Mouse (Mus musculus) CH12.LX (cell line): Measurements from ENCODE around the gene Gm10778. TPM values are rescaled to one million over a fixed set of nuclear protein-coding genes. Genes with fewer than 3 reads are reported as not detected.

Source experiments
- DNase-seq: peaks from one replicate; pipeline ENCODE4 v3.0.0-alpha.2; 2013; ENCODE audit errors: extremely low read depth
- H3K27ac ChIP-seq: 2 replicates; pipeline ENCODE4 v1.5.1; 2012; ENCODE audit warnings: low read depth, mild to moderate bottlenecking, control low read depth, moderate library complexity; ENCODE audit not compliant: insufficient read depth
- H3K27me3 ChIP-seq: replicated peaks from 2 replicates; pipeline ENCODE3; 2012; ENCODE audit warnings: inconsistent platforms
- H3K36me3 ChIP-seq, 2 experiments: replicated peaks in 1 of 2; 2 replicates each; pipeline versions ENCODE3 to v1.6.1; 2012; ENCODE audit warnings: inconsistent platforms in 1 of 2, low read length in 1 of 2, mild to moderate bottlenecking in 1 of 2, mixed read lengths in 1 of 2, moderate library complexity in 1 of 2; ENCODE audit not compliant: control insufficient read depth in 1 of 2, insufficient read depth in 1 of 2
- H3K4me1 ChIP-seq, 2 experiments: 2 replicates each; pipeline ENCODE4 v1.6.1; 2012; ENCODE audit warnings: inconsistent platforms in 1 of 2, moderate library complexity in 1 of 2; ENCODE audit not compliant: insufficient read depth in 2 of 2, control insufficient read depth in 1 of 2
- H3K4me2 ChIP-seq: 2 replicates; pipeline ENCODE4 v1.6.1; 2012; ENCODE audit warnings: low read depth, mild to moderate bottlenecking, control low read depth; ENCODE audit not compliant: poor library complexity, insufficient read depth, severe bottlenecking
- H3K4me3 ChIP-seq, 3 experiments: fragments of 150-350 bp in 1 of 3; sonication (generic) in 1 of 3; replicated peaks in 1 of 3; 2 replicates each; pipeline versions ENCODE3 to v1.5.1; 2011 to 2012; ENCODE audit warnings: low read depth in 2 of 3, low read length in 2 of 3, mild to moderate bottlenecking in 2 of 3, moderate library complexity in 2 of 3, control low read depth in 1 of 3, improper control_type of control experiment in 1 of 3, inconsistent platforms in 1 of 3, mixed read lengths in 1 of 3; ENCODE audit not compliant: poor library complexity in 1 of 3
- H3K79me2 ChIP-seq: replicated peaks from 2 replicates; pipeline ENCODE4 v1.6.1; 2012; ENCODE audit warnings: mild to moderate bottlenecking, moderate library complexity; ENCODE audit not compliant: control insufficient read depth, poor library complexity, insufficient read depth, severe bottlenecking; ENCODE audit errors: extremely low read depth
- H3K9ac ChIP-seq: 2 replicates; pipeline ENCODE4 v1.6.1; 2012; ENCODE audit warnings: low read depth, mild to moderate bottlenecking, control low read depth, moderate library complexity; ENCODE audit not compliant: insufficient read depth
- H3K9me3 ChIP-seq: replicated peaks from 2 replicates; pipeline ENCODE3; 2012; ENCODE audit warnings: low read length, inconsistent platforms, mixed read lengths
- BHLHE40 ChIP-seq: IDR thresholded peaks from 2 replicates; pipeline ENCODE4 v1.6.1; 2011; ENCODE audit warnings: mild to moderate bottlenecking, low read depth, low read length, improper control_type of control experiment
- CHD2 ChIP-seq: IDR thresholded peaks from 2 replicates; pipeline ENCODE4 v1.6.1; 2011; ENCODE audit warnings: low read length, improper control_type of control experiment
- CTCF ChIP-seq, 2 experiments: IDR thresholded peaks in 1 of 2; conservative IDR thresholded peaks in 1 of 2; 2 replicates each; pipeline ENCODE4 v1.5.1; 2011 to 2012; ENCODE audit warnings: low read depth in 2 of 2, low read length in 2 of 2, improper control_type of control experiment in 1 of 2, inconsistent platforms in 1 of 2, mild to moderate bottlenecking in 1 of 2, moderate library complexity in 1 of 2
- ELF1 ChIP-seq: IDR thresholded peaks from 2 replicates; pipeline ENCODE4 v1.6.1; 2014; ENCODE audit warnings: low read depth, mild to moderate bottlenecking, inconsistent platforms, low read length, improper control_type of control experiment
- EP300 ChIP-seq: IDR thresholded peaks from 2 replicates; pipeline ENCODE4 v1.6.1; 2011; ENCODE audit warnings: low read length, improper control_type of control experiment
- GABPA ChIP-seq: IDR thresholded peaks from 2 replicates; pipeline ENCODE4 v1.6.1; 2012; ENCODE audit warnings: low read depth, low read length, improper control_type of control experiment, inconsistent platforms; ENCODE audit not compliant: insufficient replicate concordance
- HCFC1 ChIP-seq: IDR thresholded peaks from 2 replicates; pipeline ENCODE4 v1.6.1; 2012; ENCODE audit warnings: low read depth, mild to moderate bottlenecking, inconsistent platforms, low read length, improper control_type of control experiment
- IRF4 ChIP-seq: IDR thresholded peaks from 2 replicates; pipeline ENCODE4 v1.6.1; 2014; ENCODE audit warnings: low read depth, mild to moderate bottlenecking, inconsistent platforms, low read length, improper control_type of control experiment
- KAT2A ChIP-seq: IDR thresholded peaks from 2 replicates; pipeline ENCODE4 v1.6.1; 2012; ENCODE audit warnings: low read length, improper control_type of control experiment, inconsistent platforms; ENCODE audit not compliant: insufficient replicate concordance
- MAFK ChIP-seq: IDR thresholded peaks from 2 replicates; pipeline ENCODE4 v1.6.1; 2011; ENCODE audit warnings: low read length, improper control_type of control experiment; ENCODE audit not compliant: insufficient replicate concordance
- MAX ChIP-seq: IDR thresholded peaks from 2 replicates; pipeline ENCODE4 v1.6.1; 2011; ENCODE audit warnings: low read length, improper control_type of control experiment
- MAZ ChIP-seq: IDR thresholded peaks from 2 replicates; pipeline ENCODE4 v1.6.1; 2012; ENCODE audit warnings: low read depth, mild to moderate bottlenecking, inconsistent platforms, low read length, improper control_type of control experiment, moderate library complexity
- MEF2A ChIP-seq: IDR thresholded peaks from 2 replicates; pipeline ENCODE4 v1.6.1; 2014; ENCODE audit warnings: low read depth, mild to moderate bottlenecking, inconsistent platforms, low read length, improper control_type of control experiment, borderline replicate concordance
- MXI1 ChIP-seq: IDR thresholded peaks from 2 replicates; pipeline ENCODE4 v1.6.1; 2011; ENCODE audit warnings: mild to moderate bottlenecking, low read depth, low read length, improper control_type of control experiment
- MYC ChIP-seq: IDR thresholded peaks from 2 replicates; pipeline ENCODE4 v1.6.1; 2011; ENCODE audit warnings: low read depth, mild to moderate bottlenecking, improper control_type of control experiment, low read length
- NELFE ChIP-seq: IDR thresholded peaks from 2 replicates; pipeline ENCODE4 v1.6.1; 2011; ENCODE audit warnings: low read depth, low read length, improper control_type of control experiment
- POLR2A ChIP-seq: IDR thresholded peaks from 2 replicates; pipeline ENCODE4 v1.6.1; 2011; ENCODE audit warnings: low read depth, mild to moderate bottlenecking, improper control_type of control experiment, low read length
- POLR2AphosphoS2 ChIP-seq: IDR thresholded peaks from 2 replicates; pipeline ENCODE4 v1.6.1; 2011; ENCODE audit warnings: low read depth, low read length, improper control_type of control experiment
- RAD21 ChIP-seq: IDR thresholded peaks from 2 replicates; pipeline ENCODE4 v1.6.1; 2011; ENCODE audit warnings: low read depth, mild to moderate bottlenecking, low read length, improper control_type of control experiment, moderate library complexity
- RCOR1 ChIP-seq: conservative IDR thresholded peaks from 2 replicates; pipeline ENCODE4 v1.6.1; 2012; ENCODE audit warnings: low read depth, mild to moderate bottlenecking, inconsistent platforms, low read length, improper control_type of control experiment
- SIN3A ChIP-seq: IDR thresholded peaks from 2 replicates; pipeline ENCODE4 v1.6.1; 2012; ENCODE audit warnings: low read length, improper control_type of control experiment, inconsistent platforms
- TBP ChIP-seq: conservative IDR thresholded peaks from 2 replicates; pipeline ENCODE4 v1.6.1; 2011; ENCODE audit warnings: low read depth, low read length, improper control_type of control experiment
- TCF12 ChIP-seq: IDR thresholded peaks from 2 replicates; pipeline ENCODE4 v1.6.1; 2014; ENCODE audit warnings: low read depth, mild to moderate bottlenecking, inconsistent platforms, low read length, improper control_type of control experiment
- ZC3H11A ChIP-seq: IDR thresholded peaks from 2 replicates; pipeline ENCODE4 v1.6.1; 2012; ENCODE audit warnings: low read depth, mild to moderate bottlenecking, inconsistent platforms, low read length, improper control_type of control experiment
- ZKSCAN1 ChIP-seq: IDR thresholded peaks from 2 replicates; pipeline ENCODE4 v1.6.1; 2012; ENCODE audit warnings: low read depth, inconsistent platforms, low read length, improper control_type of control experiment, borderline replicate concordance
- ZNF384 ChIP-seq: IDR thresholded peaks from 2 replicates; pipeline ENCODE4 v1.6.1; 2012; ENCODE audit warnings: low read depth, low read length, improper control_type of control experiment, inconsistent platforms
- dilution Hi-C: fragments of 300-500 bp; cut with MboI; formaldehyde crosslinking; loops from 2 replicates; pipeline ENCODE4 v1.14.3; 2020; ENCODE audit warnings: low sequenced_read_pairs; ENCODE audit not compliant: extremely low pct_unique_long_range_greater_than_20kb, extremely low pct_ligation_motif_present
- in situ Hi-C: fragments of 300-500 bp; cut with MboI; formaldehyde crosslinking; loops from 3 replicates; pipeline ENCODE4 v1.14.3; 2019; ENCODE audit warnings: low sequenced_read_pairs, low pct_ligation_motif_present, low pct_unique_long_range_greater_than_20kb, mixed read lengths
- polyA plus RNA-seq: library from polyadenylated mRNA; unstranded; fragments of >175 nt; gene quantifications from 2 replicates; pipeline ENCODE4 v1.2.1, GENCODE M21; 2012; ENCODE audit warnings: low read depth; ENCODE audit not compliant: insufficient read length
- total RNA-seq, 2 experiments: library from RNA; depleted of rRNA; stranded (reverse); fragments of 300-350 nt in 1 of 2; fragments of >200 nt in 1 of 2; gene quantifications; 2 replicates each; pipeline ENCODE4 v1.2.3; 2012 to 2014

The Gm10778 gene
- total and polyA plus RNA-seq, 3 experiments = 2.8 to 7.1 (median 3.2) TPM

DNA sequence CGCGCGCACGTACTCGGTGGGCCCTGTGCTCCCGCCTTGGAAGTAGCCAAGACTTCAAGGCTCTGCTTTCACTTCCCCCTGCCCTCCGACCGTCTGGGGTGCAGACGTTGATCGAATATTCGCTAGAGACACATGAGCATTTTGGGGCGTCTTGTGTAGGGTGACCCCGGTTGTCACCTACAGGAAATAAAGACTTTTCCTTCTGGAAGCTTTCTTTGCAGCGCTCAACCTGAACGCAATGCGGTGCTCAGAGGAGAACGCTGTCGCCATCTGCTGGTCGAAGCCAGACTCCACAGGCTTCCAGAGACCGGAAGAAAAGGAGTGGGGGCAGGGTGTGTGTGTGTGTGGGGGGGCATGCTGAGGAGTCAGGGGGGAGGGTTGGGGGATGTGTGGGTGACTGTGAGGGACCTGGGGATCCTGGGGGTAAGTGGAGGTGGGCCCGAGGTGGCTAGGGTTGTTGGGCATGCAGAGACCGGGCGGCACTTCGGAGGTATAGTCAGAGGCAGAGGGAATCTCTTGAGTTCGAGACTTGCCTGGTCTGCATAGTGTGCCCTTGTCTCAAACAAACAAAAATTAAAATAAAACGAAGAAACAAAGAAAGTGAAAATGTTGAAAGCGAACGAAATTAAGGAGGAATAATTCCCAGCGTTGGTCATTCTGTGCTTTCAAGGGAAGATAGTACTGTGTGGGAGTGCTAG lies 43.7 kb upstream of the Gm10778 start (continued):
- no peak for TF ChIP-seq ZNF384
- TF ChIP-seq MAFK = 0 out of 2 replicates have a peak, but pooled peaks have one; percentile 48
- TF ChIP-seq ELF1 = peak; percentile 91
- peak; percentile 94 for TF ChIP-seq CHD2
- TF ChIP-seq RCOR1 = peak; percentile 69; the same call in 1 of the 2 replicates
- peak; percentile 30 to 89; a peak in 3 of 4 replicates for TF ChIP-seq CTCF (conservative IDR thresholded peaks at IDR 0.05 in 1 of 2, IDR thresholded peaks at IDR 0.05 in 1 of 2; ENCODE audit: low read depth in 2 of 2, low read length in 2 of 2)
- peak; percentile 58 for TF ChIP-seq TCF12
- 0 out of 2 replicates have a peak, but pooled peaks have one; percentile 48 for TF ChIP-seq POLR2AphosphoS2
- TF ChIP-seq IRF4 = peak; percentile 75
- TF ChIP-seq SIN3A = peak; percentile 86
- peak; percentile 18 for TF ChIP-seq ZC3H11A

- dilution Hi-C loops = no loop called here
- Histone ChIP-seq H3K36me3 (peaks cover 6 to 27% of the 10 kb centered on the region in 2 experiments), H3K9ac (peak overlapping the region; percentile 36; the same call in 1 of the 2 replicates), H3K27ac (peak overlapping the region; percentile 55), H3K9me3 (no peaks in the 10 kb centered on the region), H3K4me3 (peak overlapping the region; percentile 42 to 68 (median 56)), H3K79me2 (no peaks in the 10 kb centered on the region), H3K4me1 (peaks cover 16 to 32% of the 10 kb centered on the region in 2 experiments), H3K4me2 (peak overlapping the region; percentile 91), H3K27me3 (peaks cover 17% of the 10 kb centered on the region)
- TF ChIP-seq TBP = no peak
- 0 out of 2 replicates have a peak, but pooled peaks have one; percentile 11 for TF ChIP-seq MEF2A
- no peak for TF ChIP-seq GABPA
- no peak for TF ChIP-seq IRF4
- TF ChIP-seq ZKSCAN1 = no peak
- DNase-seq = no peak
- in situ Hi-C loops = loop anchor here (10.0 kb wide), 1 partner anchor 111 kb away; the partner anchor contains the start of gene Ncln
Observed at GRCm38 (mm10) chr10:81605666-81605973, 43.2 kb upstream of the Gm10778 start.

- no peaks in the 10 kb centered on the region for H3K79me2 ChIP-seq
- peaks cover 13 to 27% of the 10 kb centered on the region in 2 experiments for H3K4me1 ChIP-seq
- H3K9me3 ChIP-seq = no peaks in the 10 kb centered on the region
- no peak for TF ChIP-seq RAD21
- peak; percentile 90 for TF ChIP-seq HCFC1
- peak; percentile 91 for TF ChIP-seq MYC
- TF ChIP-seq TCF12 = peak; percentile 46; the same call in 1 of the 2 replicates
- no peak for TF ChIP-seq MAZ
- peak; percentile 79 for TF ChIP-seq POLR2A
- no peak for TF ChIP-seq EP300
- TF ChIP-seq MXI1 = peak; percentile 91
- peak; percentile 77 for TF ChIP-seq NELFE
- TF ChIP-seq BHLHE40 = peak; percentile 82
- peak; percentile 98 for TF ChIP-seq ELF1
- no peak for TF ChIP-seq GABPA
- TF ChIP-seq ZNF384 = peak; percentile 73
- peak; percentile 95 for TF ChIP-seq MAX
- peak; percentile 90 for TF ChIP-seq TBP
- TF ChIP-seq CHD2 = peak; percentile 78
- peak; percentile 83 for TF ChIP-seq SIN3A
- peak; percentile 72; the same call in 1 of the 2 replicates for TF ChIP-seq KAT2A
- dilution Hi-C loops (no loop called here), in situ Hi-C loops (loop anchor here (10.0 kb wide), 1 partner anchor 111 kb away; the partner anchor contains the start of gene Ncln)
- H3K4me3 ChIP-seq = peak within 1 kb of the TSS; percentile 68 to 86 (median 70)
- DNase-seq = peak; percentile 99
- peak within 1 kb of the TSS; percentile 91 for H3K4me2 ChIP-seq
- H3K36me3 ChIP-seq = peaks cover 6 to 27% of the 10 kb centered on the region in 2 experiments
- peak within 1 kb of the TSS; percentile 65 for H3K27ac ChIP-seq
- peak within 1 kb of the TSS; percentile 62 for H3K9ac ChIP-seq
- H3K27me3 ChIP-seq = peaks cover 11% of the 10 kb centered on the region
Observed at GRCm38 (mm10) chr10:81605974-81606751, 42.7 kb upstream of the Gm10778 start, which contains the start of gene BC025920. Gene BC025920, plus strand, starts transcription at chr10:81606270.
